Mouse (Mus musculus): ENCODE data around the gene Gm16503.
"Not testable (repeated sequence)": the region's sequence is repeated elsewhere in the genome, so short reads cannot be mapped to it uniquely, and the experiment has no call there.

Gm16503 gene

GRCm38 (mm10) chr4:147539918-147540317 is at the start of gene Gm16503:
Gm16503 (plus strand) TSS chr4:147540218.
- DNase-seq (ENCODE audit: low spot score), result not testable (repeated sequence)

- not testable (repeated sequence) for DNase-seq (ENCODE audit: low spot score)
These were observed 47.9 kb upstream of the Gm16503 start, which contains the start of gene Zfp982 for GRCm38 (mm10) chr4:147492117-147492516. Zfp982 (plus strand) TSS chr4:147492417.

GRCm38 (mm10) chr4:147498772-147499613 is 41.0 kb upstream of the Gm16503 start:
- DNase-seq (ENCODE audit: low spot score), result not testable (repeated sequence)

- DNase-seq (ENCODE audit: low spot score), result no peak
These were observed 30.8 kb upstream of the Gm16503 start for GRCm38 (mm10) chr4:147509174-147509573.

- DNase-seq (ENCODE audit: low spot score), result no peak
These were observed 21.0 kb upstream of the Gm16503 start for GRCm38 (mm10) chr4:147518981-147519380.

GRCm38 (mm10) chr4:147520100-147520499 is 19.9 kb upstream of the Gm16503 start:
- no peak for DNase-seq (ENCODE audit: low spot score)

- DNase-seq (ENCODE audit: low spot score), result no peak
These were observed 14.9 kb upstream of the Gm16503 start for GRCm38 (mm10) chr4:147525125-147525524.

GRCm38 (mm10) chr4:147530366-147530765 is 9.7 kb upstream of the Gm16503 start:
- DNase-seq (ENCODE audit: low spot score), result no peak

- not testable (repeated sequence) for DNase-seq (ENCODE audit: low spot score)
These were observed 4.1 kb upstream of the Gm16503 start for GRCm38 (mm10) chr4:147535916-147536315.

- DNase-seq (ENCODE audit: low spot score), result no peak
These were observed 2.3 kb upstream of the Gm16503 start for GRCm38 (mm10) chr4:147537702-147538101.

- DNase-seq (ENCODE audit: low spot score), result no peak
These were observed 1.1 kb downstream of the Gm16503 start for GRCm38 (mm10) chr4:147541105-147541504.

GRCm38 (mm10) chr4:147553071-147553470 is 13.1 kb downstream of the Gm16503 start, which contains the start of gene Zfp985:
Zfp985 (plus strand) TSS chr4:147553277.
- DNase-seq (ENCODE audit: low spot score), result not testable (repeated sequence)

GRCm38 (mm10) chr4:147554361-147554760 is 14.3 kb downstream of the Gm16503 start:
- DNase-seq (ENCODE audit: low spot score), result not testable (repeated sequence)

GRCm38 (mm10) chr4:147556921-147557320 is 16.9 kb downstream of the Gm16503 start:
- DNase-seq (ENCODE audit: low spot score), result not testable (repeated sequence)

GRCm38 (mm10) chr4:147558011-147558410 is 18.0 kb downstream of the Gm16503 start:
- DNase-seq (ENCODE audit: low spot score), result not testable (repeated sequence)

GRCm38 (mm10) chr4:147559096-147559495 is 19.1 kb downstream of the Gm16503 start:
- DNase-seq (ENCODE audit: low spot score), result not testable (repeated sequence)

- no peak for DNase-seq (ENCODE audit: low spot score)
These were observed 25.6 kb downstream of the Gm16503 start for GRCm38 (mm10) chr4:147565426-147566220.

GRCm38 (mm10) chr4:147571156-147571555 is 31.1 kb downstream of the Gm16503 start:
- DNase-seq (ENCODE audit: low spot score), result not testable (repeated sequence)

- DNase-seq (ENCODE audit: low spot score), result not testable (repeated sequence)
These were observed 39.4 kb downstream of the Gm16503 start for GRCm38 (mm10) chr4:147579371-147579770.

- DNase-seq (ENCODE audit: low spot score), result no peak
These were observed 46.8 kb downstream of the Gm16503 start for GRCm38 (mm10) chr4:147586511-147587473.
